Mouse (Mus musculus) kidney, adult 18-20 months (tissue): ENCODE results near the gene Hdhd3.
A peak's percentile ranks its signal among the peaks of the same experiment; 100 is the strongest.
"Not testable (repeated sequence)": the region's sequence is repeated elsewhere in the genome, so short reads cannot be mapped to it uniquely, and the experiment has no call there.

Source experiments
- DNase-seq: peaks from one replicate; pipeline ENCODE4 v3.0.0; 2021

Gene Hdhd3

GRCm38 (mm10) chr4:62508839-62509238 lies 5.6 kb upstream of the Hdhd3 start:
- peak; percentile 56 for DNase-seq

DNA sequence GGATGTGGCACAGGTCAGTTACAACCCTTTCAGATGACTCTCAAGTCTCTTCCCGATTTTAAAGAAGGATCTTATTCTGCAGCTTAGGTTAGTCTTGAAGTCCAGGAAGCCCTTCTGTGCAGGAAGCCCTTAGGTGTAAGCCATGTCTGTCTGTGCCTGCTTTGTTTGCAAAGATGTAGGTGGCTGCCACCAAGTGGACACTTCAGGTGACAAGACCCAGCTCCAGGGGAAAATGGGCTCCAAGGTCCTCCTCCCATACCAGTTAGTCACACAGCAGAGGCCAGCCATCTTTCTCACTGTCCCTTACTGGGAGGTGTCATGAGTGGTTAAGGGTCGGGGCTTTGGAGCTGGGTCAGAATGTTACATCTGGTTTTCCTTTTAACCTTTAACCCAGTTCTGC lies 3.5 kb upstream of the Hdhd3 start:
- peak; percentile 54 for DNase-seq

DNA sequence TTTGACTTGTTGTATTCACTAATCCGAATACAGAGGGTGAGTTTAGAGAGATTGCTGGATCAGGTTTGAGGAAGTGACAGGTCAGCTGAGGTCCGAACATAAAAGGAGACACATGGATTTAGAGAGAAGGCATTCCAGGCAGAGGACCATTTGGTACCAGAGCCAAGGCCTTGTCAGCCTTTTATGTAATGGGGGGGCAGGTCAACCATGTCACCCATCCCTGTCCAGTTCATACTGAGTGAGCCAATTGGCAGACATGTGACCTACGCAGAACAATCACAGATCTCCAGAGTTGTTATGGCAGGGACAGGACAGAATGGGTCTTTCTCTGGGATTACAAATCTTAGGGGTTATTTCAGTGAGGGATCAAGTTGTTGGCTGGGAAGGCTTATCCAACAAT lies 2.7 kb upstream of the Hdhd3 start:
- DNase-seq = no peak

GRCm38 (mm10) chr4:62502969-62503368 lies 298 bp downstream of the Hdhd3 start:
- DNase-seq = peak; percentile 48

- peak; percentile 95 for DNase-seq
Observed at GRCm38 (mm10) chr4:62501964-62502732, 1.1 kb downstream of the Hdhd3 start.

DNA sequence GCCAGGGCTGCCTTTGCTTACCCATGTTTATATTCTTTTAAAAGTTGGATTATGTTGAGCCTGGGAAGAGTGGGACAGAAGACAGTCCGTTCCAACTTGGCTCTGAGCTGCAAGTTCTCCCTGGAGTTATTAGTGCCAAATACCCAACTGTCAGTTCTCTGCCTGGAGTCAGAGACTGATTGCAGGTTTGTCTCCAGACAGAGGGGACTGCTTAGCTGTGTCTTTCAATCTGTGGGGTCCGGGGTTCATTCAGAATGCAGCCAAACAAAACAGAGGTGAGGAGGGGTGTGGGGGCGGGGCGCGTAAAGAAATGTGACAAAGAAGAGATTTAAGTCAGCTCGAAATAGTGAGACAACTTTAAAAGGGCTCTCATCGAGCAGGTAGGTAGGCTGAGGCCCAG lies 1.7 kb downstream of the Hdhd3 start:
- no peak for DNase-seq

DNA sequence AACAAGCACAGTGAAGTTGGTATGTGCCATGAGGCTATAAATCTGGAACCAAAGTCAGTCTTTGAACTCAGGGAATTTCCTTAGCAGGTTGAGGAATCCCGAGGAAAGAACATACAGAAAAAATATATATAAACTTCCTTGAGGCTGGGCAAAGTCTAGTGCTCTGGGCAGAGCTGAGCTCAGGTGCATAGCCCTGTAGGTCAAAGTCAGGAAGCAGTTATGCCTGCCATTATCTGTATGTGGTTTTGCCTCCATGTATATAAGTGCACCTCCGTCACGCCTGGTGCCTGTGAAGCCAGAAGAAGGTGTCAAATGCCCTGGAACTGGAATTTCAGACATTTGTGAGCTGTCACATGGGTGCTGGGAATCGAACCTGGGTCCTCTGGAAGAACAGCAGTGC lies 2.5 kb downstream of the Hdhd3 start:
- DNase-seq = no peak

DNA sequence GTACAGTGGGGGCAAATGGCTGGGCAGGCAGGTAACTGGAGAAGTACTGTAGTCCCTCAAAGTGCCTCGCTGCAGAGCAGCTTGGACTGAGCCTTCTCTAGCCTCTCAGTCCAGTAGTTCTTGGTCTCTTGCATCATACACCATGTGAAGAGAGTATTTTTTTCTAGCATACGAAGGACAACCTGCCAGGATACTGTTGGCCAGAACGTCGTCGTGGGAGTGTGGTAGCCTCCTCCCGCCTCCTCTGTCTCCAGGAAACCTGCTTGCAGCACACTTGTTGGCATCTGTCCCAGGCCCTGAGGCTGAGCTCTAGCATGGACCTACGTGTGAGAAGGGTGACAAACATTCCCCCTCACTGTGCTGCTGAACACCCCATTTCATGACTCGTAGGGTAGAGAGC lies 6.5 kb downstream of the Hdhd3 start:
- DNase-seq = peak; percentile 71

DNA sequence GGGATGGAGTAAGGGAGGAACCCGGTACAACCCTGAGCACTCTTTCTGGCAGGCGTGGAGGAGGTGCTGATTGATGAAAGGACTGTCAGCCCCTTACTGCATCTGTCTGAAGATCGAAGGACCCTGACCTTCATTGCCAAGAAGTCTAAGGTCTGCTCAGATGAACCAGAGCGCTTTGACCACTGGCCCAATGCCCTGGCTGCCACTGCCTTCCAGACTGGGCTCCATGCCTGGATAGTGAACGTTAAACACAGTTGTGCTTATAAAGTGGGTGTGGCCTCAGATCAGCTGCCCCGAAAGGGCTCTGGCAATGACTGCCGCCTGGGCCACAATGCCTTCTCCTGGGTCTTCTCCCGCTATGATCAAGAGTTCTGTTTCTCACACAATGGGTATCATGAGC lies 7.3 kb downstream of the Hdhd3 start:
- DNase-seq = peak; percentile 79

DNA sequence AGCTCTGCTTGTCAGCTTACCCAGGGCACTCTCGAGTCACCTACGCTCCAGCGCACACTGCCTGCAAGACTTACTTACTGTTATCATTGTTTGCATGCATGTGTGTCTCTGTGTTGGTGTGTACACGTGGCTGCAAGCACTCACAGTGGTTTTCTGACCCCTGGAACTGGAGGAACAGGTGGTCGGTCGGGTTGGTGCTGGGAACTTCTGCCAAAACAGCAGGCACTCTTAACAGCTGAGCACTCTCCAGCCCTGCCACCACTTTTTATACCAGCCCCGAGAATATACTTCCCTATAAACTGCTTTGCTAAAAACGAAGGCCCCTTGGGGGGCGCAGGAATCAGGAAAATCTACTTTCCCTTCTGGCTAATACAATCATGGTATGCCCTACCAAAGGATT lies 9.0 kb downstream of the Hdhd3 start:
- no peak for DNase-seq

DNA sequence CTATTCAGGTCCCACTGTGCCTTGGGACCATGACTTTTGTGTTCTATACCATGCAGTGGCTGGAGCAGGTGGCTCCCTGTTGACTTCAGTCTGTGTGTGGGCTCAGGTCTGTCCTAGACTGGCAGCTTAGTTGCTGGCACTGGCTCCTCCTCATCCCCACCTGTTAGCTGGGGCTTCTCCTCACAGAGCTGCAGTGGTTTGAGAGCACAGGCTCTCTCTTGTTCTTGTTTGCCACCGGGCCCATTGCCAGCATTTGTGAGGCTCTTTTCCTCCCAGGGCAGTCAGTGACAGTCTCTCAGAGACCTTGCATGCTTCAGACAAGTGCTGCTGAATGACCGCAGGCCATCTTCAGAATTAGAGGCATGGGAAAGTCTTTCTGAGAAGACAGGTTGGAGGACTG lies 10.6 kb downstream of the Hdhd3 start:
- no peak for DNase-seq

DNA sequence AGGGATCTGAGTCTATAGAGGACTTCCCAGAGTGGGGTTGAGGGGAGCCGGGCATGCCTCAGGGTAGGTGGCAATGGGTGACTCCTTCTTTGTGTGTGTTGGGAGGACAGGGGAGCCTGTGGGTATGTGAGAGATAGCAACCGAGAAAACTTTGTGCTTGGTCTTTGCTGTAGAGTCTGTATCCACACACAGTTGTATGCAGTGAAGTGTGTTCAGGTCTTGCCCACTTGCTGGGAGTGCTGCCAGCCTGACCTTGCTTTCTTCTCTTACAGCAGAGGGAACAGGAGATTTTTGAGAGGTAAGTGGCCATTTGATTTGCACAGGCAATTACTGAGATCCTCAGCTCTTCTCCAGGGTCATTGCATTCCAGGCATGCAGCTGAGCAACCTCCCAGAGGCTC lies 15.4 kb downstream of the Hdhd3 start:
- DNase-seq = no peak

DNA sequence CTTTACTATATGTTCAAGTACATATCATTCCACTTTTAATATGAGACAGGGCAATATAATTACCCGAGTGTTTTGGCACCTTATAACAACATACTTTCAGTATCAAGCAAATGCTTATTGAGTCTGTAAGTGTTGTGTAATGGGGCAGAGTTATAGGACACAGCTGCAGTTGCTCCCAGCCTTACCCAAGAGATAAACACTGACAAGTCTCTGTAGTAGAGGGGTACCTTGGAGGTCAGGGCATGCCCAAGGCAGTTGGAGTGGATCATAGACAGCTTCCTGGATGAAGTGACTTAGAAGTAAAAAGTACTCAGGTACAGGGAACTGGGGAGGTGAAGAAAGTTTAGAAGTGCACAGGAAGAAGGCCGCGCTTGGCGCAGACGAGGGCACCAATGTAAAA lies 16.1 kb downstream of the Hdhd3 start:
- DNase-seq = no peak

- DNase-seq = no peak
Observed at GRCm38 (mm10) chr4:62486162-62486696, 17.0 kb downstream of the Hdhd3 start.

DNA sequence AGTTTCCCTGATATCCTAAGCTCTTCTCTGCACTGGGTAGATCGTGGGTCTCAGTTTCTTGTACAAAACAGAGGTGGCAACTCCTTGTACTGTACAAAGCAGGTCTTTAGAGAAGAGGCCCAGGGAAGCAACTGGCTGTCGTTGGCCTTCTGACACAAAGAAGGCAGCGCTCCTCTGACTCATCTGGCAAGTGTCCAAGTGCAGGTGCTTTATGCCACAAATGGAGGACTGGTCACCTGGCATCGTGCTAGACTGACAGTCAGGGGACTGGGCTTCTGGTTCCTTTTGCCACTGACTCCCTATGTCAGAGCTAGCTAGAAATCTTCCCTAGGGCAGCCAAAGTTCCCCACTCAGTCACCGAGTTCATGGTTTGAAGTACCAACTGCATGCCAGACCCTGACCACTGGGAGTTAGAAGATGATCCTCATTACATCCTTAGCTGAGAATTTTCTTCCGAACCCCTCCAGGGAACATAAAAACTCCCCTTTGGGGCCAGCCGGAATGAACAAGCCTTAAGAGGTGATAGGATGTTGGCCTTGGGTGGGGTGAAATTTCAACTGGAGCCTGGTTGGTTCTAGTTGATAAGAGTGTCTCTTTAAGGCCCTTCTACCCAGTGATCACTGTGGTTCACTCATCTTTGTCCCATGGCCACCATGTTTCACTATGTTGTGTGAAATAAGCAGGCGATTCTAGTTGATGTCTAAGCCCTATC lies 17.7 kb downstream of the Hdhd3 start:
- DNase-seq = no peak

DNA sequence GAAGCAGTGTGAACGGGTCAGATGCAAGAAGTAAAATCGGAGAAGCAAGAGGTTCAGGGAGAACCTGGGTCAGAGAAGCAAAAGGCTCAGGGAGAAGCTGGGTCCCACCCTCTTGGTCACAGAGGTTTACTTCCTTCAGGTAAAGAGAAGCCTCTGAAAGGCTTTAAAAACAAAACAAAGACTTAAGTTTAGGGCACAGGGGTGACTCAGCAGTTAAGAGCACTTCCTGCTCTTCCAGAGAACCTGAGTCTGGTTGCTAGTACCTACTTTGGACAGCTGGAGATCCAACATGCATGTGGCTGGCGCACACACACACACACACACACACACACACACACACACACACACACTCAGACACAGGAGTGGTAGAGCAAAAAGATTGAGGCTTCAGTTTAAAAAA lies 18.3 kb downstream of the Hdhd3 start:
- DNase-seq = no peak

GRCm38 (mm10) chr4:62480709-62481605 lies 22.3 kb downstream of the Hdhd3 start:
- peak; percentile 37 for DNase-seq

- peak; percentile 80 for DNase-seq
Observed at GRCm38 (mm10) chr4:62479937-62480708, 23.1 kb downstream of the Hdhd3 start, which contains the start of gene Bspry. Gene Bspry, plus strand, starts transcription at chr4:62480053.

- not testable (repeated sequence) for DNase-seq
Observed at GRCm38 (mm10) chr4:62479593-62479936, 23.7 kb downstream of the Hdhd3 start.

DNA sequence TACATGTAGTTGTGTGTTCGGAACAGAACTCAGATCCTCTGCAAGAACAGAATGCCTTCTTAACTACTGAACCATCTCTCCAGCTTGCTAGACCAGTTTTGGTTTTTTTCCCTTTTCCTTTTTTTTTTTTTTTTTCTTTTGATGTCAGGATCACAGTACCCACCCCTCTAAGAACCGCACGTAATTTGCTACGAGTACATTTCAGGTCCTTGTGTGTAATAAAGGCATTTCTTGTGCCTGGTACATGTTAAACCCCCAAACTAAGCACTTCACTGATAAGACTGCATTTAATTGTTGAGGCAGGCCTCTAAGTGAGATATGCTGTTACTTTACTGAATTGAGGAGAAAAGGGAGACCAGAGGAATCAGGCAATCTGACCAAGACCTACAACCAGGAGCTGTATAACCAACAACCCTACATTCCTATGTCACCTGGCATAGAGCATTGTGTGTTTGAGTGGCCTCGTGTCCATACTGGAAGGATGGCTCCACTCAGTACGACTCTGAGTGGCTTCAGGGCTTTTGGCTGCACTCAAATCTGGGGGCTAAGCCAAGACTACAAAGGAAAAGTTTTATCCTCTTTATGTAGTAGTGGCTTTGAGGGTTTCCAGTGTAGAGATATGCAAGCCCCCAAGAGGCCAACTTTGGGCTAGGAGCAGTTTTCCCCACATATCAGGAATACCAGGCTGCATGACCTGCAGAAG lies 25.6 kb downstream of the Hdhd3 start:
- DNase-seq = no peak

DNA sequence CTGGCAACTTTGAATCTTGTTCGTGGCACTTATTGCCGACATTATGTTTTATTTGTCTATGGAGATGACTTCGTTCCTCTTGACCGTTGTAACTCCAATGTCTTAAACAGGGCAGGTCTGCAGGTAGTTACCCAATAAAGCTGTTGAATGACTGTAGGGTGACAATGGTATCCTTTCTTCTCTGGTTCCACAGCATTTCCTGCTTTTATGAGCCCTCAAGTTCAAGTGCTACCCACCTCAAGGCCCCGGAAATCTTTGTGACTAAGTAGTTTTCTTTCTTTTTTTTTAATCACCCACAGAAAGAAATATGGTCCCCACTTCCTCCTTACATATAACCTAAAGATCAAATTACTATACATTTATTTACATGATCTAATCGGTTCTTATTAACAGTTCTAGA lies 27.5 kb downstream of the Hdhd3 start:
- DNase-seq = no peak

GRCm38 (mm10) chr4:62475131-62475530 lies 28.1 kb downstream of the Hdhd3 start:
- no peak for DNase-seq
